Mouse (Mus musculus) neural tube, embryonic 15.5 days (tissue): Measurements from ENCODE around the gene Apobec3. TPM values are rescaled to one million over a fixed set of nuclear protein-coding genes. Genes with fewer than 3 reads are reported as not detected.
A peak's percentile ranks its signal among the peaks of the same experiment; 100 is the strongest.

Experiments used
- ATAC-seq: fragments of 200-750 bp; cut with Nextera tagmentation; 2 replicates; pipeline ENCODE4 v1.8.0; 2017; ENCODE audit warnings: mild to moderate bottlenecking, moderate TSS enrichment, moderate library complexity; ENCODE audit not compliant: low FRiP score
- H3K27ac ChIP-seq: fragments of 300-500 bp; sonication (generic); replicated peaks from 2 replicates; pipeline ENCODE4 v1.5.1; 2015; ENCODE audit warnings: mild to moderate bottlenecking, inconsistent platforms
- H3K27me3 ChIP-seq: fragments of 300-500 bp; sonication (generic); replicated peaks from 2 replicates; pipeline ENCODE4 v1.6.1; 2015; ENCODE audit warnings: inconsistent platforms
- H3K36me3 ChIP-seq: fragments of 300-500 bp; sonication (generic); 2 replicates; pipeline ENCODE4 v1.6.1; 2015; ENCODE audit warnings: inconsistent platforms
- H3K4me1 ChIP-seq: fragments of 300-500 bp; sonication (generic); 2 replicates; pipeline ENCODE4 v1.6.1; 2015; ENCODE audit warnings: inconsistent platforms
- H3K4me2 ChIP-seq: fragments of 300-500 bp; sonication (generic); 2 replicates; pipeline ENCODE4 v1.6.1; 2015; ENCODE audit warnings: inconsistent platforms, mild to moderate bottlenecking, moderate library complexity
- H3K4me3 ChIP-seq: fragments of 300-500 bp; sonication (generic); replicated peaks from 2 replicates; pipeline ENCODE4 v1.5.1; 2015; ENCODE audit warnings: mild to moderate bottlenecking, inconsistent platforms
- H3K9ac ChIP-seq: fragments of 300-500 bp; sonication (generic); replicated peaks from 2 replicates; pipeline ENCODE4 v1.6.1; 2015; ENCODE audit warnings: mild to moderate bottlenecking, inconsistent platforms
- H3K9me3 ChIP-seq: fragments of 300-500 bp; sonication (generic); replicated peaks from 2 replicates; pipeline ENCODE4 v1.6.1; 2016; ENCODE audit warnings: inconsistent platforms
- WGBS: fragments of 180-500 bp; shearing (Covaris S2); methylation state at CpG from one replicate; pipeline ENCODE4 v1.1.7; 2015; ENCODE audit warnings: mixed read lengths; 5-methylcytosine and 5-hydroxymethylcytosine counted together
- polyA plus RNA-seq: library from polyadenylated mRNA; unstranded; fragments of >200 nt; fragmentation: Nextera tagmentation; extraction: Ambion mirVana; gene quantifications from 2 replicates; pipeline ENCODE4 v1.2.1, GENCODE M21; 2015

The Apobec3 gene
- polyA plus RNA-seq, 1 experiment from 2014 or later: 4.8 TPM

- H3K27me3 ChIP-seq: 0 out of 2 replicates have a peak, but pooled peaks cover 3% of the 10 kb centered on the region
- no peak for ATAC-seq
- no peaks in the 10 kb centered on the region for H3K9me3 ChIP-seq
- no peak overlapping the region for H3K4me2 ChIP-seq
- H3K36me3 ChIP-seq: no peaks in the 10 kb centered on the region
- 59% methylated on average over 6 of the region's 6 CpGs for WGBS
- no peak overlapping the region for H3K9ac ChIP-seq
- H3K4me1 ChIP-seq: peaks cover 3% of the 10 kb centered on the region; the same call in 1 of the 2 replicates
- H3K27ac ChIP-seq: no peak overlapping the region
- H3K4me3 ChIP-seq: no peak overlapping the region
Observed at GRCm38 (mm10) chr15:79942541-79942940, 51.1 kb downstream of the Apobec3 start.

- Histone ChIP-seq H3K4me3 (no peak overlapping the region), H3K27ac (no peak overlapping the region), H3K4me1 (peaks cover 3% of the 10 kb centered on the region; the same call in 1 of the 2 replicates), H3K9me3 (no peaks in the 10 kb centered on the region), H3K4me2 (no peak overlapping the region), H3K36me3 (no peaks in the 10 kb centered on the region), H3K9ac (no peak overlapping the region), H3K27me3 (0 out of 2 replicates have a peak, but pooled peaks cover 3% of the 10 kb centered on the region)
- ATAC-seq: no peak
- 87% methylated on average over 3 of the region's 3 CpGs for WGBS
Observed at GRCm38 (mm10) chr15:79943584-79943983, 52.1 kb downstream of the Apobec3 start.

DNA sequence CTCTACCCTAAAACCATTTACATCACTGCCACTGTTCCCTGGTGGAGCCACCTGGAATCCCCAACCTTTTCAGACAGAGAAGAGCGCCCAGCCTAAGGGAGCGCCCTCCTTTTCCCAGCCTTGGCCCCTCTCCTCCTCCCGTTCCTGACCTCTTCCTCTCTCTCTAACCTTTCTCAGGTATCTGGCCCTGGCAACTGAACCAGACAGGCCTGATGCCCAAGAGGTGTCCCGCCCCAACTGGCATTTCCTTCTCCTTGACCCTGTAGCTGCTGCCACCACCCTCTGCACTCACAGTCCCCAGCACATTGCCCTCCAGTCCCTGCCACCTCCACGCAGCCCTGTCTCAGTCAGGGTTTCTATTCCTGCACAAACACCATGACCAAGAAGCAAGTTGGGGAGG, 53.5 kb downstream of the Apobec3 start:
- H3K4me3 ChIP-seq: no peak overlapping the region
- WGBS: 85% methylated on average over 5 of the region's 5 CpGs
- H3K9ac ChIP-seq: no peak overlapping the region
- H3K9me3 ChIP-seq: no peaks in the 10 kb centered on the region
- peaks cover 10% of the 10 kb centered on the region for H3K4me1 ChIP-seq
- 0 out of 2 replicates have a peak, but pooled peaks cover 3% of the 10 kb centered on the region for H3K27me3 ChIP-seq
- no peak overlapping the region for H3K27ac ChIP-seq
- ATAC-seq: no peak
- H3K36me3 ChIP-seq: no peaks in the 10 kb centered on the region
- no peak overlapping the region for H3K4me2 ChIP-seq

- H3K27ac ChIP-seq: no peak overlapping the region
- WGBS: 17% methylated on average over 4 of the region's 4 CpGs
- no peak overlapping the region for H3K4me3 ChIP-seq
- no peaks in the 10 kb centered on the region for H3K36me3 ChIP-seq
- ATAC-seq: peak; percentile 72
- H3K4me1 ChIP-seq: peaks cover 20% of the 10 kb centered on the region
- 0 out of 2 replicates have a peak, but pooled peaks cover 3% of the 10 kb centered on the region for H3K27me3 ChIP-seq
- no peaks in the 10 kb centered on the region for H3K9me3 ChIP-seq
- H3K9ac ChIP-seq: no peak overlapping the region
- H3K4me2 ChIP-seq: no peak overlapping the region
Observed at GRCm38 (mm10) chr15:79946022-79946421, 54.6 kb downstream of the Apobec3 start.

DNA sequence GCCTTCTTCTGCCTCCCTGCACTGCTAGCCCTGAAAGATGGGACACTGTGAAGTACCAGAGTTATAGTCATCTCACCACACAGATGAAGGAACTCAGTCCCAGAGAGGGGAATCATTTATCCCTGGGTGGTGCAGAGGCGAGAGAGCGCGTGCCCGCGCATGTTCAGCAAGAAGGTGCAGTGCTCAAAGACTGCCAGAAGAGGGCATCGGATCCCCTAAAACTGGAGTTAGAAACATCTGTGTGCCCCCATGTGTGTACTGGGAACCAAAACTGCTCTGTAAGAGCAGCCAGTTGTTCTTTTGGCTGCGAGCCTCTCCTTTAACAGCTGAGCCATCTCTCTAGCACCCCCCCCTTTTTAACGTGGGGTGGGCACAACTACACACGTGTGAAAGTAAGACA, 55.3 kb downstream of the Apobec3 start:
- Histone ChIP-seq H3K4me2 (no peak overlapping the region), H3K36me3 (no peaks in the 10 kb centered on the region), H3K4me1 (peaks cover 28% of the 10 kb centered on the region), H3K9ac (no peak overlapping the region), H3K4me3 (no peak overlapping the region), H3K27ac (no peak overlapping the region), H3K9me3 (no peaks in the 10 kb centered on the region), H3K27me3 (0 out of 2 replicates have a peak, but pooled peaks cover 3% of the 10 kb centered on the region)
- no peak for ATAC-seq
- 62% methylated on average over 9 of the region's 9 CpGs for WGBS

DNA sequence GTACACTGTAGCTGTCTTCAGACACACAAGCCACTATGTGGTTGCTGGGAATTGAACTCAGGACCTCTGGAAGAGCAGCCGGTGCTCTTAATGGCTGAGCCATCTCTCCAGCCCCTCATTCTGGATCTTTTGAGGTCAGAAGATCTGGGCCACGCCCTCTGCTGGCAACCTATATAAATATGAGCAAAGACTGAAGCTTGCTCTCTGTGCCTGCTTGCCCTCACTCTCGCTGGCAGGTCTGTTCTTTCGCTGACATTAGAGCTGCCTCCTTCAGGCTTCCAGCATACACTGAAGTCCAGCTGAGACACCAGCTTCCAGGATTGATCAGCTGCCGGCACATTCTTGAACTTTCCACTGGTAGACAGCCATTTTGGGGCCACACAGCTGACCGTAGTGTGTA, 56.2 kb downstream of the Apobec3 start:
- no peak for ATAC-seq
- H3K9ac ChIP-seq: no peak overlapping the region
- no peak overlapping the region for H3K27ac ChIP-seq
- H3K36me3 ChIP-seq: no peaks in the 10 kb centered on the region
- no peak overlapping the region for H3K4me2 ChIP-seq
- WGBS: 76% methylated on average over 6 of the region's 6 CpGs
- H3K4me3 ChIP-seq: no peak overlapping the region
- 0 out of 2 replicates have a peak, but pooled peaks cover 3% of the 10 kb centered on the region for H3K27me3 ChIP-seq
- no peaks in the 10 kb centered on the region for H3K9me3 ChIP-seq
- H3K4me1 ChIP-seq: peaks cover 36% of the 10 kb centered on the region

DNA sequence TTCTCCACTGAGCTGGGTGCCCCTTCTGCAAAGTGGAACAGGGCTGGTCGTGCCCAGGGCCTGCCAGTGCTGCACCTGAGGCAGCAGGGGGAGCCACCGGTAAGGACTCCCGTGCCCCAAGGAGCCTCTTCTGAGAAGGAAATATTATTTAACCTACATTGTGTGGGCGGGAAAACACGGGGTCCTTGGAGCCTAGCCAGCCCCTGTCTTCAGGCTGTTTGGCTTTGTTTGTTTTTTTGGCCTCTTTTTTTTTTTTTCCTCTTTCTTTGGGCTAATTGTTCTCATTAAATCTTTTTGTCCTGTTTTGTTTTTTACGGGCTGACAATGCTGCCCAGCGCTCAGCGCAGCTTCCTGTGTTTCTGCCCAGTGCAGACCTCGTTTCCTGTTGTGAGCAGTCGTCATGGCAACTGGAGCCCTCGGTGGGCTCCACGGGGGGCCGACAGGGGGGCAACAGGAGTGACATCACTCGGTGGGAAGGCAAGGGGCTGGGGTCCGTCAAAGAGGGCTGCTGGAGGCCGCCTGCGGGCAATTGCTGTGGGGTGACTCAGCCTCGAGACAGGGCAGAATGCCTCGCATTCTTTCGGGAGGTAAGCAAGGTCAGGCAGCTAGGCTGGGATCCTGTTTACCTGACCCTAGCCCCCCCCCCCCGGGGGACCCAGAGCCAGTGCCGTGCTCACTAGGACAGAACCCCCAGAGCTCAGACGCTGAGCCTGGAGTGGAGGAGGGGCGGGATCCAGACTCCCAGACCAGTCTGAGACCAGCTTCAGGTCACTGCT, 59.0 kb downstream of the Apobec3 start:
- 3% methylated on average over 24 of the region's 24 CpGs for WGBS
- peak overlapping the region; percentile 55 for H3K9ac ChIP-seq
- H3K4me2 ChIP-seq: peak overlapping the region; percentile 68
- no peaks in the 10 kb centered on the region for H3K27me3 ChIP-seq
- peak overlapping the region; percentile 73 for H3K27ac ChIP-seq
- peak; percentile 71; the same call in 1 of the 2 replicates for ATAC-seq
- peaks cover 36% of the 10 kb centered on the region for H3K4me1 ChIP-seq
- H3K36me3 ChIP-seq: no peaks in the 10 kb centered on the region
- H3K9me3 ChIP-seq: no peaks in the 10 kb centered on the region
- H3K4me3 ChIP-seq: peak overlapping the region; percentile 36

DNA sequence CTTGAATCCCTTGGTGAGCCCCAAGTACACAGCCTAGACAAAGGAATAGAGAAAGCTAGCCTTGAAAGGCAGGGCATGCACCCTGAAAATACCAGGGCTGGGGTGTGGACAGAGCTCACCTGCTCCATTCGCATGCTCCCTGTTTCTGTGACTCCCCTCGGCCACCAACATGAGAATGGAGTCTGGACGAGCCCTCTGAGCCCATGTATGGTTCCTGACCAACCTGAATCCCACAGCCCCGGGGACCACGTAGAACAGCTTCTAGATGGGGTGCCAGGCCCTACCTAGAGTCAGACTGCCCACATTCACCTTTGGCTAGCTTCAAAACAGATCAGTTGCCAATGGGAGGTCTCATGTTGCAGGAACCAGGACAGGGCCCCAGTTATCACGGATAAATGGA, 59.8 kb downstream of the Apobec3 start:
- 80% methylated on average over 6 of the region's 6 CpGs for WGBS
- no peak overlapping the region for H3K4me3 ChIP-seq

GRCm38 (mm10) chr15:79951730-79952503, 60.5 kb downstream of the Apobec3 start:
- no peaks in the 10 kb centered on the region for H3K9me3 ChIP-seq
- peaks cover 33% of the 10 kb centered on the region for H3K4me1 ChIP-seq
- no peak overlapping the region for H3K4me3 ChIP-seq
- no peak for ATAC-seq
- 45% methylated on average over 14 of the region's 14 CpGs for WGBS
- H3K4me2 ChIP-seq: no peak overlapping the region
- H3K36me3 ChIP-seq: no peaks in the 10 kb centered on the region
- H3K27ac ChIP-seq: peak overlapping the region; percentile 18; the same call in 1 of the 2 replicates
- no peak overlapping the region for H3K9ac ChIP-seq
- H3K27me3 ChIP-seq: no peaks in the 10 kb centered on the region

More for the DNA sequence above, 59.8 kb downstream of the Apobec3 start:
- Histone ChIP-seq H3K27ac (peak overlapping the region; percentile 18; the same call in 1 of the 2 replicates), H3K36me3 (no peaks in the 10 kb centered on the region), H3K27me3 (no peaks in the 10 kb centered on the region), H3K4me2 (peak overlapping the region; percentile 68), H3K9me3 (no peaks in the 10 kb centered on the region), H3K4me1 (peaks cover 34% of the 10 kb centered on the region), H3K9ac (0 out of 2 replicates have a peak overlapping the region, but pooled peaks have one; percentile 0)
- ATAC-seq: no peak

- H3K4me3 ChIP-seq: no peak overlapping the region
- ATAC-seq: no peak
- H3K9ac ChIP-seq: no peak overlapping the region
- H3K27ac ChIP-seq: 0 out of 2 replicates have a peak overlapping the region, but pooled peaks have one; percentile 28
- H3K4me2 ChIP-seq: no peak overlapping the region
- H3K9me3 ChIP-seq: no peaks in the 10 kb centered on the region
- H3K27me3 ChIP-seq: no peaks in the 10 kb centered on the region
- no peaks in the 10 kb centered on the region for H3K36me3 ChIP-seq
- H3K4me1 ChIP-seq: peaks cover 33% of the 10 kb centered on the region
- 48% methylated on average over 11 of the region's 11 CpGs for WGBS
Observed at GRCm38 (mm10) chr15:79952504-79953231, 61.2 kb downstream of the Apobec3 start.

DNA sequence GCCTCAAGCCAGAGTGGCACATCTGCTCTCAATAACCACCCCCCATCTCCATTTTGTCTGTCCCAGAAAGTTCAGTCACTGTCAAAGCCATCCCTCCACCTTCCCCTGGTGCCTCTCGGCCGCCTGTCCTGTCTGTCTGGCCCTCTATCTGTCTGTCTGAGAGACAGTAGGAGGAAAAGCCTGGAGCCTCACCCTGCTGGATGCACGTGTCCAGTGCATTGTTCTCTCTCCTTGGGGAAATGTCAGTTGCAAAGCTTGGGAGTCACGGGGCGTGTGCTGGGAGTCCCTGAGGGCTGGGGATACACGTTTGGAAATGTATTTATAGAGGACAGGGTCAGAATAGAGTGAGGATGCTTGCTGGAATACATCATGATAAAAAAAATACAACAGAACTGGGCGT, 62.0 kb downstream of the Apobec3 start:
- no peak overlapping the region for H3K4me3 ChIP-seq
- H3K9me3 ChIP-seq: no peaks in the 10 kb centered on the region
- WGBS: 69% methylated on average over 7 of the region's 7 CpGs
- H3K36me3 ChIP-seq: no peaks in the 10 kb centered on the region
- no peak overlapping the region for H3K27ac ChIP-seq
- ATAC-seq: no peak
- no peak overlapping the region for H3K4me2 ChIP-seq
- no peaks in the 10 kb centered on the region for H3K27me3 ChIP-seq
- H3K4me1 ChIP-seq: peaks cover 33% of the 10 kb centered on the region
- no peak overlapping the region for H3K9ac ChIP-seq
